Mouse (Mus musculus) ES-E14 (cell line): Measurements from ENCODE around the gene Scn4a.

ENCODE experiments used
- HCFC1 ChIP-seq: IDR thresholded peaks from 2 replicates; pipeline ENCODE4 v1.6.1; 2012; ENCODE audit warnings: low read length, inconsistent platforms, borderline replicate concordance; ENCODE audit not compliant: insufficient read depth
- ZC3H11A ChIP-seq: IDR thresholded peaks from 2 replicates; pipeline ENCODE4 v1.6.1; 2012; ENCODE audit warnings: low read depth, mild to moderate bottlenecking, inconsistent platforms, low read length, borderline replicate concordance
- ZNF384 ChIP-seq: IDR thresholded peaks from 2 replicates; pipeline ENCODE4 v1.6.1; 2012; ENCODE audit warnings: low read depth, low read length, inconsistent platforms

- no peak for TF ChIP-seq HCFC1
- no peak for TF ChIP-seq ZNF384
- TF ChIP-seq ZC3H11A: no peak
These were observed 43.0 kb downstream of the Scn4a start for GRCm38 (mm10) chr11:106310123-106310522.
